Mouse (Mus musculus): ENCODE measurements around the gene Tbcd. TPM values are rescaled to one million over a fixed set of nuclear protein-coding genes. Genes with fewer than 3 reads are reported as not detected.

The Tbcd gene
- polyA plus RNA-seq, 1 experiment from 2014 or later = 29.8 TPM

DNA sequence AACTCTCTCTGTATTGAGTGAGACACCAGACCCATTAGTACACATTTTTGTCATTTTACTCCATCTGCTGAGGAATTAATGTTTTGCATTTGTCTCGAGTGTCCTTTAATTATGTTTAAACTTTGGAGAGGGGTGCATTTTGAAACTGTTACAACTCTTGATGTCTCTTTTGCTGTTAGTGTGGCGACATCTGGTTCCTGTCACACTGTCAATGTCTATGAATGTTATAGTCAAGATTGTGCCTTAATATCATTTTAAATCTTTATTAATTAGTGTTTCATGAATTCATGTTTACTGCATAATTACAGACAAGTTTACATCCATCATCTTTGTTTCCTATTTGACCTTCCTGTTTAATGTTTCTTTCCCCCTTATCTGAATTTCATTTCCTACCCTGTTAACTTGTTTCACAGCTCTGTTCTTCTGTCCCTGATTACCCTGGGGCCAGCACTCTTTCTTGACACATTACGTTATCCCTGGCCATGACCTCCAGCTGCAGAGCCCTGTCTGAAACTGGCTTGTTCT lies 164.3 kb downstream of the Tbcd start:
- ATAC-seq (replicated peaks; ENCODE audit: low FRiP score, low read depth) (no peak), DNase-seq (ENCODE audit: low spot score) (peak; percentile 56)
- no peaks in the 10 kb centered on the region for H3K27me3 ChIP-seq (ENCODE audit: insufficient read depth, low read length)
- no peaks in the 10 kb centered on the region for H3K9me3 ChIP-seq (replicated peaks; ENCODE audit: low read length)
- H3K4me3 ChIP-seq (replicated peaks; ENCODE audit: low read depth, low read length) = no peak overlapping the region
- no peaks in the 10 kb centered on the region for H3K4me1 ChIP-seq (replicated peaks; ENCODE audit: insufficient read depth, low read length)
- 73% methylated on average over 3 of the region's 3 CpGs for WGBS
- no peak for TF ChIP-seq CTCF (IDR thresholded peaks at IDR 0.05; ENCODE audit: low read depth)
- H3K9ac ChIP-seq (ENCODE audit: low read depth, low read length) = no peak overlapping the region
- peaks cover 19% of the 10 kb centered on the region for H3K36me3 ChIP-seq (ENCODE audit: insufficient read depth, low read length)
- no peak overlapping the region for H3K27ac ChIP-seq
- no peak overlapping the region for H3K4me2 ChIP-seq (ENCODE audit: low read length)

DNA sequence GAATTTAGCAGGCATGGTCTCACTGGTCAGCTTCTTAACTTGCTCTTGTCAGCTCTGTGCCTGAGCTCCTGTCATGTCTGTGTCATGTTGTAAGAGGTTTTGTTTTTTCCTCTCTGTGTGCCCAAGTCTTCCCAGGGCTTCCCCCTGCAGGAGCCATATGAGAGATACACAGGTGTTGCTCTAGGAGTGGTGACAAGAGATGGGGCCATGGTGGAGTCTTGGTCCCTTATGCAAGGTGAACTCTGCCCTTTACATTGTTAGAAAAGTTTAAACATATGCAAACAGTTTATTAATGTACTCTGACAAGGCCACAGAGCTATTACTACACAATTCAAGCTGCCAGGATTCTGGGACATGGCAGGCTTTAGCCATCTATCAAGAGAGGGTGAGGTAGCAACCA lies 164.8 kb downstream of the Tbcd start:
- no peak for DNase-seq (ENCODE audit: low spot score)
- H3K27me3 ChIP-seq (ENCODE audit: insufficient read depth, low read length) = no peaks in the 10 kb centered on the region
- H3K4me3 ChIP-seq (replicated peaks; ENCODE audit: low read depth, low read length) = no peak overlapping the region
- H3K9ac ChIP-seq (ENCODE audit: low read depth, low read length) = no peak overlapping the region
- no peaks in the 10 kb centered on the region for H3K9me3 ChIP-seq (replicated peaks; ENCODE audit: low read length)
- ATAC-seq (replicated peaks; ENCODE audit: low FRiP score, low read depth) = no peak
- H3K4me2 ChIP-seq (ENCODE audit: low read length) = no peak overlapping the region
- H3K36me3 ChIP-seq (ENCODE audit: insufficient read depth, low read length) = peaks cover 21% of the 10 kb centered on the region
- no peaks in the 10 kb centered on the region for H3K4me1 ChIP-seq (replicated peaks; ENCODE audit: insufficient read depth, low read length)
- no peak overlapping the region for H3K27ac ChIP-seq
- TF ChIP-seq CTCF (IDR thresholded peaks at IDR 0.05; ENCODE audit: low read depth) = no peak

DNA sequence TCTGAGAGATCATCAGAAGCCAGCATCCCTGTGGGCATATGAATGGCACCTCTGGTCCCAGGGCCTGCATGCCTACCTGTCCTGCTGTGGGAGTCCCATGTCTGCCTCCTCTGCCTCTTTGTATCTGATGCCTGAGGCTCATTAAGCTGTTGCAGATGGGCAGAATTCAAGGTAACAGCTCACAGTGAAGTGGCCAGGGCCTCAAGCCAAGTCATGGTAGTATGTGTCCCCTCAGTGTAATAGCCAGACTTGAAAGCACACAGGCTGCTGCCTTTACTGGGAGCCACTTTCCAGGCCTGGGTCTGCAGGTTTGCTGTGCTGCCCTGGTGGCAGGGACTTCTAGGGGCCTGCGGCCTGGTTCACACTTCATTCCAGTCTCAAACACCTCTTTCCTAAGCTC lies 165.6 kb downstream of the Tbcd start:
- TF ChIP-seq CTCF (IDR thresholded peaks at IDR 0.05; ENCODE audit: low read depth) = no peak
- no peak overlapping the region for H3K4me3 ChIP-seq (replicated peaks; ENCODE audit: low read depth, low read length)
- H3K36me3 ChIP-seq (ENCODE audit: insufficient read depth, low read length) = peaks cover 29% of the 10 kb centered on the region
- 86% methylated on average over 1 of the region's 1 CpGs for WGBS
- DNase-seq (ENCODE audit: low spot score) (no peak), ATAC-seq (replicated peaks; ENCODE audit: low FRiP score, low read depth) (no peak)
- H3K9ac ChIP-seq (ENCODE audit: low read depth, low read length) = no peak overlapping the region
- H3K4me1 ChIP-seq (replicated peaks; ENCODE audit: insufficient read depth, low read length) = no peaks in the 10 kb centered on the region
- no peaks in the 10 kb centered on the region for H3K9me3 ChIP-seq (replicated peaks; ENCODE audit: low read length)
- no peaks in the 10 kb centered on the region for H3K27me3 ChIP-seq (ENCODE audit: insufficient read depth, low read length)
- H3K4me2 ChIP-seq (ENCODE audit: low read length) = no peak overlapping the region
- no peak overlapping the region for H3K27ac ChIP-seq

DNA sequence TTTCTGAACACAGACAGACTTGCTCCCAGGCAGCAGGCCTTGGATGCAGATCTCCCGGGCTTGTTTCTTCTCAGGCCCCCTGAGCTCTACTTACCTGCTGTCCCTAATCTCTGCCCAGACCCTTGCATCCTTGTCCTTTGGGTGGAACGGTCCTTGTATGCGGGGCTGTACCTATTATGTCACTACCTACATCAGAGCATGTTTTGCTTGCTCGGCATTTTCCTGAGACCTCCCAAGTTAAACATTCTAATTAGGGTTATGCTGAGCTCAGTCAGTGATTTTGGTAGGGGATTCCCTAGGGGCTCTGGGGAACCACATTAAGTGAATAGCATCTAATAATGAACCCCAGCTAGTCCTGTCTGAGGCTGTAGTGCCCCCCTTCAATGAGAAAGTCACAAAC lies 173.3 kb downstream of the Tbcd start:
- DNase-seq (ENCODE audit: low spot score) = no peak
- H3K4me2 ChIP-seq (ENCODE audit: low read length) = no peak overlapping the region
- WGBS = 83% methylated on average over 4 of the region's 4 CpGs
- no peak for ATAC-seq (replicated peaks; ENCODE audit: low FRiP score, low read depth)
- no peak overlapping the region for H3K27ac ChIP-seq
- no peaks in the 10 kb centered on the region for H3K27me3 ChIP-seq (ENCODE audit: insufficient read depth, low read length)
- no peak overlapping the region for H3K4me3 ChIP-seq (replicated peaks; ENCODE audit: low read depth, low read length)
- no peaks in the 10 kb centered on the region for H3K9me3 ChIP-seq (replicated peaks; ENCODE audit: low read length)
- H3K4me1 ChIP-seq (replicated peaks; ENCODE audit: insufficient read depth, low read length) = no peaks in the 10 kb centered on the region
- no peak for TF ChIP-seq CTCF (IDR thresholded peaks at IDR 0.05; ENCODE audit: low read depth)
- H3K36me3 ChIP-seq (ENCODE audit: insufficient read depth, low read length) = peaks cover 34% of the 10 kb centered on the region
- H3K9ac ChIP-seq (ENCODE audit: low read depth, low read length) = no peak overlapping the region

DNA sequence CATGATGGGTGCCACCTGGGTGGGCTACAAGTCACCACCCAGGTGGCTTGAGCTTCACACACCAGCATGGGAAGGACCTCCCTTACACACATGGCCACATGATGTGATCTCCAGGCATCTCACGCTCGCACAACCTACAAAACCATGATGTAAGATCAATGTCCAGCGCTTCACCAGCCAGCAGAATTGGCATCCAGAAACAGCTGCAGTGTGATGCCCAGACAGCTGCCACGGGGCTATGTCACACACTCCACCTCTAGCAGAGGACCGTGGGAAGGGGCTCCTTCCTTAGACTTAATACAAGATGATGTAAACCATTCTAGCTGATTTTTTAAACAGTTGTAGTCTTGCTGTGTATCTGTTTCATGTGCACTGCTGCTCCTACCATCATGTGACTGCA lies 175.8 kb downstream of the Tbcd start:
- Histone ChIP-seq H3K36me3 (ENCODE audit: insufficient read depth, low read length) (peaks cover 28% of the 10 kb centered on the region; the same call in 1 of the 2 replicates), H3K4me3 (replicated peaks; ENCODE audit: low read depth, low read length) (no peak overlapping the region), H3K9ac (ENCODE audit: low read depth, low read length) (no peak overlapping the region), H3K4me1 (replicated peaks; ENCODE audit: insufficient read depth, low read length) (no peaks in the 10 kb centered on the region), H3K27ac (no peak overlapping the region), H3K4me2 (ENCODE audit: low read length) (no peak overlapping the region), H3K27me3 (ENCODE audit: insufficient read depth, low read length) (no peaks in the 10 kb centered on the region), H3K9me3 (replicated peaks; ENCODE audit: low read length) (no peaks in the 10 kb centered on the region)
- no peak for TF ChIP-seq CTCF (IDR thresholded peaks at IDR 0.05; ENCODE audit: low read depth)
- 91% methylated on average over 5 of the region's 5 CpGs for WGBS
- no peak for DNase-seq (ENCODE audit: low spot score)
- no peak; the same call in 1 of the 2 replicates for ATAC-seq (replicated peaks; ENCODE audit: low FRiP score, low read depth)

DNA sequence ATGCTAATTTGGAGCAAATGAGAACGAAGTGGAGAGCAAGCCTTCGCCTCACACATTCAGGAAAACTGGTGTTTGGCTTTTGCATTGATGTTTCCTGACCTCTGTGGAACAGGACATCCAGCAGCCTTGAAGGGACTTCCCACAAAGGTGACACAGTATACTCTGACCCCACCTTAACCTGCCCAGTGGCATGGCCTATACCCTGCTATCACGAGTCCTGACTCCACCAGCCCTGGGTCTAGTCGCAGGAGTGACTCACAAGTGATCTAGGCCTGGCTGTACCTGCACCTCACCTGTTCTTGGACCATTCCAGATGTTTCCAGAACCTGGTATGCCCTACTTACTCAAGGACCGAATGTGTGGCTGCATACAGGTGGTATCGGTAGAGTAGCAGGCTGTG lies 177.8 kb downstream of the Tbcd start:
- TF ChIP-seq CTCF (IDR thresholded peaks at IDR 0.05; ENCODE audit: low read depth) = no peak
- WGBS = 93% methylated on average over 6 of the region's 6 CpGs
- no peak for ATAC-seq (replicated peaks; ENCODE audit: low FRiP score, low read depth)

DNA sequence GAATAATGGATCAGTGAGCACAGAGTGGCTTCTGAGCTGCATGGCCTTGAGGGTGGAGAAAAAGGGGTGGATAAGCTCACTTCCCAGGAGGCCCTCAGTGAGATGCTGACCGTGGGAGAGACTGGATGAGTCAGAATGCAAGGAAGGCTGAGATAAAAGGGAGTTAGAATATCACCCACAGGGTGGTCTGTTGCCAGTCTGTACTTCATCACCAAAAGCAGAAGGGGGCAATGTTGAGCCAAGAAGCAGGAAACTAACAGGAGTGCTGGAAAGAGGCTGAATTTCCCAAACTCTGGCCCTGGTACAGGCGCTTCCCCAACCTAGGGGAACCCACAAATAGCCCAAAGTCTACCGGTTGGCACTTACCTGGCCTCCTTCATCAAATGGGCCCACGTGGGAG lies 178.7 kb downstream of the Tbcd start:
- 83% methylated on average over 4 of the region's 4 CpGs for WGBS
- Histone ChIP-seq H3K9ac (ENCODE audit: low read depth, low read length) (no peak overlapping the region), H3K36me3 (ENCODE audit: insufficient read depth, low read length) (peaks cover 18% of the 10 kb centered on the region; the same call in 1 of the 2 replicates), H3K27ac (no peak overlapping the region), H3K4me1 (replicated peaks; ENCODE audit: insufficient read depth, low read length) (no peaks in the 10 kb centered on the region), H3K27me3 (ENCODE audit: insufficient read depth, low read length) (no peaks in the 10 kb centered on the region), H3K4me2 (ENCODE audit: low read length) (no peak overlapping the region), H3K9me3 (replicated peaks; ENCODE audit: low read length) (no peaks in the 10 kb centered on the region), H3K4me3 (replicated peaks; ENCODE audit: low read depth, low read length) (no peak overlapping the region)
- peak; percentile 57 for TF ChIP-seq CTCF (IDR thresholded peaks at IDR 0.05; ENCODE audit: low read depth)
- ATAC-seq (replicated peaks; ENCODE audit: low FRiP score, low read depth) (no peak), DNase-seq (ENCODE audit: low spot score) (peak; percentile 19)

More for the DNA sequence above, 177.8 kb downstream of the Tbcd start:
- no peak overlapping the region for H3K4me2 ChIP-seq (ENCODE audit: low read length)
- DNase-seq (ENCODE audit: low spot score) = no peak
- H3K9me3 ChIP-seq (replicated peaks; ENCODE audit: low read length) = no peaks in the 10 kb centered on the region
- H3K27me3 ChIP-seq (ENCODE audit: insufficient read depth, low read length) = no peaks in the 10 kb centered on the region
- no peak overlapping the region for H3K4me3 ChIP-seq (replicated peaks; ENCODE audit: low read depth, low read length)
- H3K4me1 ChIP-seq (replicated peaks; ENCODE audit: insufficient read depth, low read length) = no peaks in the 10 kb centered on the region
- H3K36me3 ChIP-seq (ENCODE audit: insufficient read depth, low read length) = peaks cover 20% of the 10 kb centered on the region; the same call in 1 of the 2 replicates
- no peak overlapping the region for H3K9ac ChIP-seq (ENCODE audit: low read depth, low read length)
- no peak overlapping the region for H3K27ac ChIP-seq
